Mouse (Mus musculus): Measurements from ENCODE around the gene Appl2. TPM values are rescaled to one million over a fixed set of nuclear protein-coding genes. Genes with fewer than 3 reads are reported as not detected.
"Not testable (repeated sequence)": the region's sequence is repeated elsewhere in the genome, so short reads cannot be mapped to it uniquely, and the experiment has no call there.

Gene Appl2
- polyA plus RNA-seq, 1 experiment from 2014 or later: 37.7 TPM

DNA sequence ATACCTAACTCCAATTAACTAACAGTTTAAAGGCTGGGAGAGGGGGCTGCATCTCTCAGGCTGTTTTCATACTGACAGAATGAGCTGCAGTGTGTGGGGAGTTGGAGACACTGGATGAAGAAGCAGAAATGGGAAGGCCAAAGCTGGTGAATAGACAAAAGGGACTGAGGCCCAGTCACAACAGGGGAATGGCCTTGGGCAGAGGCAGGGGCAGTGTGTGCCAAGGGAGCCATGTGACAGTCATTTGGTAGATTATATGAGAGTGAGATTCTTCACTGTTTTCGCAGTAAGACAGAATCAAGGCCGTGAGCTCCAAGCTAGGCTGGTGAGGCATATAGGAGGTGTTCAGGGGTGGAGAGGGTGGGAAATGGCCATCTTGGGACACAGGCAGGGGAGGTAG lies 6.1 kb upstream of the Appl2 start:
- no peaks in the 10 kb centered on the region for H3K36me3 ChIP-seq (ENCODE audit: control insufficient read depth, insufficient read depth, low read length)
- no peaks in the 10 kb centered on the region for H3K9me3 ChIP-seq (ENCODE audit: control insufficient read depth, low read length)
- H3K9ac ChIP-seq (ENCODE audit: low read depth, low read length): no peak overlapping the region
- no peaks in the 10 kb centered on the region for H3K4me1 ChIP-seq (ENCODE audit: control insufficient read depth, insufficient read depth, low read length)
- H3K27ac ChIP-seq (replicated peaks; ENCODE audit: low read depth, low read length): no peak overlapping the region
- WGBS: 86% methylated on average over 2 of the region's 2 CpGs
- H3K4me2 ChIP-seq (ENCODE audit: low read depth, low read length): no peak overlapping the region
- DNase-seq (ENCODE audit: low spot score) (no peak), ATAC-seq (ENCODE audit: low read depth) (no peak)
- H3K4me3 ChIP-seq (ENCODE audit: low read depth, low read length): no peak overlapping the region
- no peaks in the 10 kb centered on the region for H3K27me3 ChIP-seq (replicated peaks; ENCODE audit: control insufficient read depth, insufficient read depth, low read length)

DNA sequence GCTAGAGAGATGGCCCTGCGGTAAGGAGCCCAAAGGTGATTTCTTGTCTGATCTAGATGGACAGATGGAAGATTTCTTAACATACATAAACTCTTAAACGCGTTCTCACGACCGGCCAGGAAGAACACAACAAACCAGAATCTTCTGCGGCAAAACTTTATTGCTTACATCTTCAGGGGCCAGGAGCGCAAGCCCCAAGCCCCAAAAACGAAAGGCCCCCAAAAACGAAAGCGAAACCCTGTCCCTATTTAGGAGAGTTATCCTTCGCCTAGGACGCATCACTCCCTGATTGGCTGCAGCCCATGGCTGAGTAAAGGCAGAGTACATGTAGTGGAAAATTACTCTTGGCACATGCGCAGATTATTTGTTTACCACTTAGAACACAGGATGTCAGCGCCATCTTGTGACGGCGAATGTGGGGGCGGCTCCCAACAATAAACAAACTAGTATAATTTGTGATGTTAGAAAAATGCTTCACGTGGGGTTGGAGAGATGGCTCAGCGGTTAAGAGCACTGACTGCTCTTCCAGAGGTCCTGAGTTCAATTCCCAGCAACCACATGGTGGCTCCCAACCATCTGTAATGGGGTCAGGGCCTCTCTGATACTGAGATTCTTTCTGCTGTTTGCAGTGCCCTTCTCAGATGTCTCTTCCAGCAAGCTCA lies 3.8 kb upstream of the Appl2 start:
- not testable (repeated sequence) for H3K9ac ChIP-seq (ENCODE audit: low read depth, low read length); H3K27ac ChIP-seq (replicated peaks; ENCODE audit: low read depth, low read length); H3K36me3 ChIP-seq (ENCODE audit: control insufficient read depth, insufficient read depth, low read length); H3K27me3 ChIP-seq (replicated peaks; ENCODE audit: control insufficient read depth, insufficient read depth, low read length); ATAC-seq (ENCODE audit: low read depth); H3K4me1 ChIP-seq (ENCODE audit: control insufficient read depth, insufficient read depth, low read length); DNase-seq (ENCODE audit: low spot score); H3K9me3 ChIP-seq (ENCODE audit: control insufficient read depth, low read length); H3K4me2 ChIP-seq (ENCODE audit: low read depth, low read length); H3K4me3 ChIP-seq (ENCODE audit: low read depth, low read length)
- WGBS: 92% methylated on average over 18 of the region's 19 CpGs

DNA sequence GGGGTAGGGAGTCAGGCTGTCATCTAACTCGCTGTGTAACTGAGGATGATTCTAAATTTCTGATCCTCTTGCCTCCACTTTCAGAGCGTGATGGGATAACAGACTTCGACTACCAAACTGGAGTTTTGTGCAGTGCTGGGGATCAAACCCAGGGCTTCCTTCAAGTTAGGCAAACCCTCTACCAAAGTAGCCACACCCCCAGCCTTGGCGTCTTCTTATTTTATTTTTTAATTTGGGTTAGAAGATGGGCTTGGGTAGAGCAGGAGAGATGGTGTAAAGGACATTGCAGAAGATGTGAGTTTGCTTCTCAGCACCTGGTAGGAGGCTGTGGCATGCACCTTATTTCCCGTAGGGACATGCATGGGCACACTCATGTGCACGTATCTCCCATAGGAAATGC lies 499 bp upstream of the Appl2 start:
- 28% methylated on average over 6 of the region's 6 CpGs for whole genome bisulfite sequencing

DNA sequence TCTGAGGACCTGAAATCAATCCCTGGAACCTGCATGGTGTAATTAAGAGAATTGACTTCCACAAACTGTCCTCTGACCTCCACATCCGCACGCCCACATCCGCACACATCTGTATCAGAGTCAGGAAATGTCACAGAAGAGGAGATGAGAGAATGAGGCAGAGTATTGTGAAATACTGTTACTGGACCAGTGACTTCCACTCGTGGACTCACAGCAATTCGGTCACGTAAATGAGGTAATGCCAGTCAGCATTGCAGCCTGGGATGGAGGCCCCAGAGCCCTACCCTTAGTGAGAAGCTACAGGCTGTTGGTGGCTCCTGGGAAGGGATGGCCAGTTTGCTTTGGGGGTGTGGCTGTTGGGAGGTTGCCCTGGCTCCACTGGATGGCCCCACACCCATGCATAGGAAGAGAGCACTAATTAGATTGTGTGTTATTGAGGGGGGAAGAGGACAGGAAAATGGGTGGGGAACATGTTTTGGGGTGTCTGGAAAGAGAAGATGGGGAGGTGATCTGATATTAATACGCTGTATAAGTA lies 2.1 kb downstream of the Appl2 start:
- peaks cover 8% of the 10 kb centered on the region for H3K4me1 ChIP-seq (ENCODE audit: control insufficient read depth, insufficient read depth, low read length)
- H3K27me3 ChIP-seq (replicated peaks; ENCODE audit: control insufficient read depth, insufficient read depth, low read length): no peaks in the 10 kb centered on the region
- H3K36me3 ChIP-seq (ENCODE audit: control insufficient read depth, insufficient read depth, low read length): no peaks in the 10 kb centered on the region
- 81% methylated on average over 7 of the region's 7 CpGs for WGBS
- no peak overlapping the region for H3K9ac ChIP-seq (ENCODE audit: low read depth, low read length)
- no peak overlapping the region for H3K27ac ChIP-seq (replicated peaks; ENCODE audit: low read depth, low read length)
- H3K4me2 ChIP-seq (ENCODE audit: low read depth, low read length): no peak overlapping the region
- no peak overlapping the region for H3K4me3 ChIP-seq (ENCODE audit: low read depth, low read length)
- ATAC-seq (ENCODE audit: low read depth): no peak
- no peak for DNase-seq (ENCODE audit: low spot score)
- H3K9me3 ChIP-seq (ENCODE audit: control insufficient read depth, low read length): no peaks in the 10 kb centered on the region

More for the DNA sequence above, 499 bp upstream of the Appl2 start:
- H3K4me2 ChIP-seq (ENCODE audit: low read depth, low read length): peak overlapping the region; percentile 67
- no peak for DNase-seq (ENCODE audit: low spot score)
- no peaks in the 10 kb centered on the region for H3K27me3 ChIP-seq (replicated peaks; ENCODE audit: control insufficient read depth, insufficient read depth, low read length)
- no peak for ATAC-seq (ENCODE audit: low read depth)
- H3K4me1 ChIP-seq (ENCODE audit: control insufficient read depth, insufficient read depth, low read length): peaks cover 8% of the 10 kb centered on the region
- H3K36me3 ChIP-seq (ENCODE audit: control insufficient read depth, insufficient read depth, low read length): no peaks in the 10 kb centered on the region
- H3K4me3 ChIP-seq (ENCODE audit: low read depth, low read length): peak overlapping the region; percentile 71
- no peaks in the 10 kb centered on the region for H3K9me3 ChIP-seq (ENCODE audit: control insufficient read depth, low read length)
- H3K9ac ChIP-seq (ENCODE audit: low read depth, low read length): peak overlapping the region; percentile 78
- H3K27ac ChIP-seq (replicated peaks; ENCODE audit: low read depth, low read length): peak overlapping the region; percentile 70; the same call in 1 of the 2 replicates

DNA sequence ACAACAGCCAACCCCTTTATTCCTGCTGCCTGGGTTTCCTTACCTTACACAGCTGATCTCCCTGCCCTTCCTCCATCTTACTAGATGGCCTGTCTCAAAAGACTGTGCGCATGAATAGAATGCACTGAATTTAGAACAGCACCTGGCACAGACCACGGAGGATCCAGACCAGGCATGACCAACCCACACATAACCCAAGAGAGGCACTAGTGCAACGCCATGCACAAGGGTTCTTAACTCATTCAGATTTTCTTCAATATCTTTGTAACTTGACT lies 2.9 kb downstream of the Appl2 start:
- peaks cover 8% of the 10 kb centered on the region for H3K4me1 ChIP-seq (ENCODE audit: control insufficient read depth, insufficient read depth, low read length)
- H3K4me3 ChIP-seq (ENCODE audit: low read depth, low read length): no peak overlapping the region
- H3K9me3 ChIP-seq (ENCODE audit: control insufficient read depth, low read length): no peaks in the 10 kb centered on the region
- H3K27ac ChIP-seq (replicated peaks; ENCODE audit: low read depth, low read length): no peak overlapping the region
- no peaks in the 10 kb centered on the region for H3K36me3 ChIP-seq (ENCODE audit: control insufficient read depth, insufficient read depth, low read length)
- no peaks in the 10 kb centered on the region for H3K27me3 ChIP-seq (replicated peaks; ENCODE audit: control insufficient read depth, insufficient read depth, low read length)
- DNase-seq (ENCODE audit: low spot score) (no peak), ATAC-seq (ENCODE audit: low read depth) (no peak)
- WGBS: 93% methylated on average over 3 of the region's 3 CpGs
- no peak overlapping the region for H3K9ac ChIP-seq (ENCODE audit: low read depth, low read length)
- no peak overlapping the region for H3K4me2 ChIP-seq (ENCODE audit: low read depth, low read length)

DNA sequence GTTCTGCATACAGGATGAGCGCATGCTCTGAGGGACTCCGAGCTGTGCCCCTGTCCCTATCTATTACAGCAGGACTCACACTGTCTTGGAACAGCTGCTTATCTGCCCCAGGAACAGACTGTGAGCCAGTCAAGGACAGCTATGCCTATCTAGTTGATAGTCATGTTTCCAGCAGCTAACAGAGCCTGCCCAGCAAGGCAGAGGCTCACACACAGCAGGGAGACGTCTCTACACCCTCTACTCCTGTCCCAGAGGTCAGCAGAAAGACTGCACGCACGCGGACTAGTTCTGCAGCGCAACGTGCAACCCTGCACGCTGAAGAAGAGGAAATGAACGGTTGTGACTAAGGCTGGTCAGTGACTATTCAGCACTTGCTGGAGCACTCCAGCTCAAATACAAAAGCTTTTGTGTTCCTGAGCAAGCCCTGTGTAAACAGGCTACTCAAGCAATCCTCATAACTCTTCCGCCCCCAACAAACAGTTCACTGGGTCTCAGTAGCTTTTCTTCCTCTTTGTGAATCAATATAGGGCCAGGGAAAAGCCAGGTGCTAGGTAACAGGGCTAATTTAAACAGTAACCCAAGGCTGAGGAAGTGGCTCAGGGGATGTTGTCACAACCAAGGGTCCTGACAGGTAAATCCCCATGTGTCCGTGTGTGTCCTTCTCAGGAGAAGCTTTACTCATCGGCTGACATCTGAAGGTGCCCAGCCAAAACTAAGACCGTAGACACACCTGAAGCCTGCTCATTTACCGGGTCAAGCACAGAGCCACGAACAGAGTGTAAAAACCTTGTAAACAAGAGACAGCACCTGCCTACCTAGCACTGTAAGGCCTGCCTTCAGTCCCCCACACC lies 3.4 kb downstream of the Appl2 start:
- peak overlapping the region; percentile 6; the same call in 1 of the 2 replicates for H3K27ac ChIP-seq (replicated peaks; ENCODE audit: low read depth, low read length)
- no peaks in the 10 kb centered on the region for H3K27me3 ChIP-seq (replicated peaks; ENCODE audit: control insufficient read depth, insufficient read depth, low read length)
- no peak overlapping the region for H3K9ac ChIP-seq (ENCODE audit: low read depth, low read length)
- peaks cover 8% of the 10 kb centered on the region for H3K4me1 ChIP-seq (ENCODE audit: control insufficient read depth, insufficient read depth, low read length)
- 63% methylated on average over 16 of the region's 16 CpGs for WGBS
- H3K4me2 ChIP-seq (ENCODE audit: low read depth, low read length): no peak overlapping the region
- no peaks in the 10 kb centered on the region for H3K9me3 ChIP-seq (ENCODE audit: control insufficient read depth, low read length)
- H3K36me3 ChIP-seq (ENCODE audit: control insufficient read depth, insufficient read depth, low read length): no peaks in the 10 kb centered on the region
- ATAC-seq (ENCODE audit: low read depth) (no peak), DNase-seq (ENCODE audit: low spot score) (peak; percentile 27)
- no peak overlapping the region for H3K4me3 ChIP-seq (ENCODE audit: low read depth, low read length)

DNA sequence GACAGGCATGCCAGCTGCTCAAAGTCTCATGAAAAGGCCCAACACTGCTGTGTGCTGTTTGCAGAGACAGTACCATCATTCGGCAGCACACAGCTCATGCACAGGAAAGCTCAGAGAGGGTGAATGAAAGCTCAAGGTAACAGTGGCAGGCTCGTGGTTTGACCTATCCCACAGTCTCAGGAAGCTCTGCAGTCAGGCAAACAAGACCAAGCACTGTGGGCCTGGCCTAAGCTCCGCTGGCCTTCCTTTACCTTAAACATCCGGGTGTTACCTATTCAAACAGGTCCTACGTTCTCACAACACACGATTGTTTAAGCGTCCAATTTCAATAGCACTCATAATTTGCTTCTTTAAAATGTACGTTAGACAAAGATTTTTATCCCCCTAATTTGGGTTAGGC lies 4.4 kb downstream of the Appl2 start:
- no peak overlapping the region for H3K9ac ChIP-seq (ENCODE audit: low read depth, low read length)
- DNase-seq (ENCODE audit: low spot score): no peak
- ATAC-seq (ENCODE audit: low read depth): no peak

DNA sequence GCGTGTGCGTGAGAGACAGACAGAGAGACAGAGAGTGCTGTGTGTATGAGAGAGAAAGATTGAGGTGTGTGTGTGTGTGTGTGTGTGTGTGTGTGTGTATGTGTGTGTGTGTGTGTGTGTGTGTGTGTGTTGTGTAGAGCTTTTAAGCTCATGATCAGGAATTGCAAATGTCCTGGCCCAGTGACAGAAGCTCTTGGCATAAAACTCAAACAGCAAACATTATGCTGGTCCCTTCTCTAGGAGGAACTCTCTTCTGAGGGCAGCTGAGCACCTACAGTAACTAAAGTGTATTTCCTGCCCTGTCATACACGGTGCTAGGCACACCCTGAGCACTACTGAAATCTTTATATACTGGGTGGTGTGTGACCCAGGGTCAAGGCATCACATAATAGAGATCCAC lies 6.9 kb downstream of the Appl2 start:
- WGBS: 90% methylated on average over 3 of the region's 3 CpGs
- H3K4me2 ChIP-seq (ENCODE audit: low read depth, low read length): no peak overlapping the region
- ATAC-seq (ENCODE audit: low read depth) (no peak), DNase-seq (ENCODE audit: low spot score) (no peak)
- H3K27ac ChIP-seq (replicated peaks; ENCODE audit: low read depth, low read length): no peak overlapping the region
- no peaks in the 10 kb centered on the region for H3K36me3 ChIP-seq (ENCODE audit: control insufficient read depth, insufficient read depth, low read length)
- H3K4me3 ChIP-seq (ENCODE audit: low read depth, low read length): no peak overlapping the region
- H3K9me3 ChIP-seq (ENCODE audit: control insufficient read depth, low read length): no peaks in the 10 kb centered on the region
- peaks cover 3% of the 10 kb centered on the region; the same call in 1 of the 2 replicates for H3K4me1 ChIP-seq (ENCODE audit: control insufficient read depth, insufficient read depth, low read length)
- H3K27me3 ChIP-seq (replicated peaks; ENCODE audit: control insufficient read depth, insufficient read depth, low read length): no peaks in the 10 kb centered on the region
- H3K9ac ChIP-seq (ENCODE audit: low read depth, low read length): no peak overlapping the region

More for the DNA sequence above, 4.4 kb downstream of the Appl2 start:
- Histone ChIP-seq H3K4me1 (ENCODE audit: control insufficient read depth, insufficient read depth, low read length) (peaks cover 8% of the 10 kb centered on the region), H3K4me3 (ENCODE audit: low read depth, low read length) (no peak overlapping the region), H3K9me3 (ENCODE audit: control insufficient read depth, low read length) (no peaks in the 10 kb centered on the region), H3K27ac (replicated peaks; ENCODE audit: low read depth, low read length) (no peak overlapping the region), H3K36me3 (ENCODE audit: control insufficient read depth, insufficient read depth, low read length) (no peaks in the 10 kb centered on the region), H3K27me3 (replicated peaks; ENCODE audit: control insufficient read depth, insufficient read depth, low read length) (no peaks in the 10 kb centered on the region), H3K4me2 (ENCODE audit: low read depth, low read length) (no peak overlapping the region)
- 81% methylated on average over 8 of the region's 8 CpGs for WGBS

Measured in embryonic facial prominence, embryonic 14.5 days (tissue).